Mouse (Mus musculus) myocyte (in vitro differentiated cells): ENCODE results near the gene Atg10.

Experiments
- E2F4 ChIP-seq: IDR thresholded peaks from one replicate; pipeline ENCODE4 v1.6.1; 2011; ENCODE audit warnings: mild to moderate bottlenecking, control low read depth, moderate library complexity; ENCODE audit not compliant: insufficient read depth
- MAX ChIP-seq: IDR thresholded peaks from one replicate; pipeline ENCODE4 v1.6.1; 2011; ENCODE audit warnings: low read depth, mild to moderate bottlenecking, control low read depth
- MYOD1 ChIP-seq, 3 experiments: IDR thresholded peaks; one replicate each; pipeline ENCODE4 v1.6.1; 2011; ENCODE audit warnings: control low read depth in 2 of 3, low read depth in 2 of 3, mild to moderate bottlenecking in 2 of 3, moderate library complexity in 1 of 3; ENCODE audit not compliant: insufficient read length in 2 of 3, control insufficient read depth in 1 of 3
- MYOG ChIP-seq, 3 experiments: IDR thresholded peaks; one replicate each; pipeline ENCODE4 v1.6.1; 2011; ENCODE audit warnings: control low read depth in 2 of 3, low read depth in 2 of 3, mild to moderate bottlenecking in 2 of 3; ENCODE audit not compliant: insufficient read length in 2 of 3, control insufficient read depth in 1 of 3, insufficient read depth in 1 of 3
- POLR2A ChIP-seq: IDR thresholded peaks from one replicate; pipeline ENCODE4 v1.6.1; 2011; ENCODE audit warnings: low read depth, mild to moderate bottlenecking, control low read depth, moderate library complexity; ENCODE audit not compliant: insufficient read length
- POLR2AphosphoS2 ChIP-seq: IDR thresholded peaks from one replicate; pipeline ENCODE4 v1.6.1; 2011; ENCODE audit warnings: low read depth, control low read depth; ENCODE audit not compliant: insufficient read length
- TCF12 ChIP-seq: IDR thresholded peaks from one replicate; pipeline ENCODE4 v1.6.1; 2011; ENCODE audit warnings: mild to moderate bottlenecking, control low read depth; ENCODE audit not compliant: poor library complexity, insufficient read depth, severe bottlenecking
- USF1 ChIP-seq: IDR thresholded peaks from one replicate; pipeline ENCODE4 v1.6.1; 2011; ENCODE audit warnings: low read depth, mild to moderate bottlenecking, control low read depth, moderate library complexity

DNA sequence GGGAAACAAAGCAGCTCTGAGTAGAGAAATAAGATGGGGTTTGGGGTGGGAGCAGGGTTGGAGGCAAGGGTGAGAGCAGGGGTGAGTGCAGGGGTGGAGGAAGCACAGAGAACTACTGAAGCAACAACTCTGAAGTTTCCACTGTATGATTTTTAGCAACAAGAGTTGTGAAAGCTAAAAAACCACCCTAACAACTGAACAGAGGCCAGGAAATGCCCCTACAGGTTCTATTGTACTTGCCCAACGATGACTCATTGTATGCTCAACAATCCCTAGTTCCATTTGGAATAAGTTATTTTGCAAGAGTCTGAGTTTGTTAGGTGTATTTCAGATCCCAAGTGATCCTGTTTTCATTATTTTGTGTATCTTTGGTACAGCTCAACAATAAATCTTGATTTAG is 182.5 kb downstream of the Atg10 start:
- no peak for TF ChIP-seq POLR2AphosphoS2
- TF ChIP-seq POLR2A, result no peak
- TF ChIP-seq TCF12, result no peak
- TF ChIP-seq MYOG (IDR thresholded peaks at IDR 0.05; ENCODE audit: control insufficient read depth in 1 of 3, insufficient read depth in 1 of 3, insufficient read length in 2 of 3, low read depth in 2 of 3), result no peak
- no peak for TF ChIP-seq MYOD1 (IDR thresholded peaks at IDR 0.05; ENCODE audit: control insufficient read depth in 1 of 3, insufficient read length in 2 of 3, low read depth in 2 of 3)
- TF ChIP-seq USF1, result no peak
- no peak for TF ChIP-seq E2F4
- no peak for TF ChIP-seq MAX
